Mouse (Mus musculus) left cerebral cortex, adult 8-10 months (tissue): Measurements from ENCODE around the gene Fam199x. TPM values are rescaled to one million over a fixed set of nuclear protein-coding genes. Genes with fewer than 3 reads are reported as not detected.

Source experiments
- total RNA-seq, 4 experiments: library from RNA; stranded (reverse); gene quantifications; 2 replicates each; pipeline ENCODE4 v1.2.4; 2022

The Fam199x gene
- total RNA-seq, 4 experiments from 2014 or later = 9.7 to 11.0 (median 10.4) TPM

Other genes with a start within 250 kb of the Fam199x start
- 100 to 1,000 TPM; 799 to 917 (median 880) TPM for gene Plp1, start 226.9 kb upstream of the Fam199x start, total RNA-seq
- gene Rab9b, start 180.8 kb upstream of the Fam199x start, total RNA-seq = 10 to 100 TPM; 15.7 to 20.4 (median 17.3) TPM
- gene H2bfm, start 122.3 kb upstream of the Fam199x start, total RNA-seq = not detected
- 10 to 100 TPM; 10.5 to 27.6 (median 20.0) TPM for gene Tmsb15b2, start 74.1 kb upstream of the Fam199x start, total RNA-seq
- gene Tmsb15l, start 72.7 kb upstream of the Fam199x start, total RNA-seq = 1 to 10 TPM; 1.3 to 5.9 (median 2.0) TPM
- gene Tmsb15b1, start 72.7 kb upstream of the Fam199x start, total RNA-seq = 10 to 100 TPM in 1 of 4 experiments, 1 to 10 TPM in 3; 1.6 to 10.7 (median 7.7) TPM
- gene Zcchc18, start 56.4 kb upstream of the Fam199x start, total RNA-seq = 100 to 1,000 TPM; 270 to 291 (median 281) TPM
- 10 to 100 TPM; 21.4 to 39.2 (median 30.0) TPM for gene Slc25a53, start 11.3 kb upstream of the Fam199x start, total RNA-seq
- not detected for gene Esx1, start 72.5 kb downstream of the Fam199x start, total RNA-seq